Mouse (Mus musculus) forebrain, embryonic 13.5 days (tissue): Measurements from ENCODE around the gene Tubgcp6. TPM values are rescaled to one million over a fixed set of nuclear protein-coding genes. Genes with fewer than 3 reads are reported as not detected.

Source experiments
- ATAC-seq: fragments of 200-750 bp; cut with Nextera tagmentation; 2 replicates; pipeline ENCODE4 v1.8.0; 2017
- H3K27ac ChIP-seq: fragments of 300-500 bp; sonication (generic); 2 replicates; pipeline ENCODE4 v1.5.1; 2015; ENCODE audit warnings: inconsistent platforms, mild to moderate bottlenecking, moderate library complexity
- H3K27me3 ChIP-seq: fragments of 300-500 bp; sonication (generic); 2 replicates; pipeline ENCODE4 v1.6.1; 2015; ENCODE audit warnings: mild to moderate bottlenecking, inconsistent platforms
- H3K36me3 ChIP-seq: fragments of 300-500 bp; sonication (generic); 2 replicates; pipeline ENCODE4 v1.6.1; 2015; ENCODE audit warnings: mild to moderate bottlenecking, inconsistent platforms; ENCODE audit not compliant: poor library complexity, severe bottlenecking
- H3K4me1 ChIP-seq: fragments of 300-500 bp; sonication (generic); 2 replicates; pipeline ENCODE4 v1.6.1; 2015; ENCODE audit warnings: inconsistent platforms
- H3K4me2 ChIP-seq: fragments of 300-500 bp; sonication (generic); 2 replicates; pipeline ENCODE4 v1.6.1; 2015; ENCODE audit warnings: inconsistent platforms, mild to moderate bottlenecking, moderate library complexity
- H3K4me3 ChIP-seq: fragments of 300-500 bp; sonication (generic); 2 replicates; pipeline ENCODE4 v1.5.1; 2015; ENCODE audit warnings: mild to moderate bottlenecking, inconsistent platforms
- H3K9ac ChIP-seq: fragments of 300-500 bp; sonication (generic); 2 replicates; pipeline ENCODE4 v1.6.1; 2015; ENCODE audit warnings: mild to moderate bottlenecking, inconsistent platforms
- H3K9me3 ChIP-seq: fragments of 300-500 bp; sonication (generic); replicated peaks from 2 replicates; pipeline ENCODE4 v1.6.1; 2016; ENCODE audit warnings: inconsistent platforms
- WGBS: fragments of 180-500 bp; shearing (Covaris S2); methylation state at CpG from one replicate; pipeline ENCODE4 v1.1.7; 2015; 5-methylcytosine and 5-hydroxymethylcytosine counted together
- polyA plus RNA-seq: library from polyadenylated mRNA; unstranded; fragments of >200 nt; fragmentation: Nextera tagmentation; extraction: Ambion mirVana; gene quantifications from 2 replicates; pipeline ENCODE4 v1.2.1, GENCODE M21; 2015

Gene Tubgcp6
- 16.8 and 19.8 TPM in 2 replicates for polyA plus RNA-seq

DNA sequence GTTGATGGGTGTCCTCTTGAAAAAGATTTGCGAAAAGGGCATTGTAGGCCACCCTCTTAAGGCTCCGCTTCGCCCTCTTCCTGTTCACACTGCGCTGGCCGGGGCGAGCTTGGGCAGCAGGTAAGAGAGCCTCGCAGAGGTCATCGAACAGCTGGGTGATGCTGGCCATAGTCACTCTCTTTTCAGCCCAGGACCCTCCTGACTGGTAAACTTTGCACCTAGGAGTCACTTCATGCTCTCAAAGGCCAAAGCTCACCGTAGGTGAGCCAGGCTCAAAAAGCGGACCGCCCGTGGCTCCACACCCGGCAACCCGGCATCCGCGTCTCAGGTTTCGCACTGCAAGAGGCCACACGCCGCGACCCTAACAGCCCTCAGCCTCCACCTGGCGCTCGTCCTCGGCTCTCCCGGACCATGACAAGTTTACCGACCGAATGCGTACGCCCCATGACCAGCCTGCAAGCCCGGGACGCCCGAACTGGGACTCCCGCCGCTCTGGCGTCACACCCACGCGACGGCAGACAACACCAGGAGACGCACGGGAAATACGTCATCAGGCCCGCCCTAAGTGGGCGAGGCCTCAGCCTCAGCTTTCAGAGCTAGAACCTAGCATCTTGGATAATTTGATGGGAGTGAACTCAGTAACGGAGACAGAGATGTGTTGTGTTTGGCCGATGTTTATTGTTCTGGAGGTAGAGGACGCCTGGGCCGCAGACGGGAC, at the start of gene Tubgcp6:
Gene Tubgcp6 (minus strand): TSS at position 464 of the 718 bp plus-strand sequence.
- Histone ChIP-seq H3K36me3 (peaks cover 22% of the 10 kb centered on the region), H3K4me1 (peaks cover 50% of the 10 kb centered on the region), H3K4me2 (peak within 1 kb of the TSS; percentile 98), H3K4me3 (peak within 1 kb of the TSS; percentile 92), H3K27ac (peak within 1 kb of the TSS; percentile 84), H3K27me3 (no peaks in the 10 kb centered on the region), H3K9me3 (no peaks in the 10 kb centered on the region), H3K9ac (peak within 1 kb of the TSS; percentile 89)
- peak; percentile 89 for ATAC-seq
- WGBS, result under 1% methylated on average over 47 of the region's 47 CpGs

DNA sequence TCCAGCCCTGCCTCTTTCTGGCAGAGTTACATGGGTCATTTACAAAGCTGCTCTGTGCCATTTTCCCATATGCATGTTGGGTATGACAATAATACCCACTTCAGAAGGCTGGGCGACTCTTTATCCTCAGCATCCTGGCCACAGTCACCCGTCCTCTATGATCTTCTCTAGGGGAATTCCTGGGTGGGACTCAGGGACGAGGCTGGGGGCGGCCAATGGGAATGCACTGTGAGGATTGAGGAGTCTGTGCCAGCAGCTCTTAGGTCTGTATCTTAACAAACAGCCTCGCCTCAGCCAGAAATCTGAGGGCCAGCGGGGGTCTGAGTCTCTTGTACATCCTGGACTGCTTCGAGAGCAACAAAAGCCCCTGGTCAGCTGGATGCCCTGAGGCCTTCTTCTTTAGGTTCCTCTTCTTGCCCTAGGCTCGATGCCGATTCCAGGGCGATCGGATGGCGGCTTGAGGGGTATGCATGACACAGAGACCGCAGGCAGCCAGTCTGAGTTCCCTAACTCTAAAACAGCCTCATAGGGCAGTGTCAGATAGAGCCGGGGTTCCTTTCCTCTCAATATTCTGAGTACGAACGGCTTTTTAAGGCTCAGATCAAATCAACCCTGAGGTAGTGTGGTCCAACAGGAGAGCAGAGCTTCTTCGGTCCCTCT, 49.5 kb upstream of the Tubgcp6 start:
- peaks cover 32% of the 10 kb centered on the region for H3K36me3 ChIP-seq
- H3K4me3 ChIP-seq, result peak overlapping the region; percentile 56
- H3K9me3 ChIP-seq, result no peaks in the 10 kb centered on the region
- peak overlapping the region; percentile 90 for H3K27ac ChIP-seq
- H3K27me3 ChIP-seq, result no peaks in the 10 kb centered on the region
- peak overlapping the region; percentile 99 for H3K4me2 ChIP-seq
- no peak for ATAC-seq
- WGBS, result 15% methylated on average over 17 of the region's 17 CpGs
- H3K4me1 ChIP-seq, result peaks cover 85% of the 10 kb centered on the region
- peak overlapping the region; percentile 73 for H3K9ac ChIP-seq

DNA sequence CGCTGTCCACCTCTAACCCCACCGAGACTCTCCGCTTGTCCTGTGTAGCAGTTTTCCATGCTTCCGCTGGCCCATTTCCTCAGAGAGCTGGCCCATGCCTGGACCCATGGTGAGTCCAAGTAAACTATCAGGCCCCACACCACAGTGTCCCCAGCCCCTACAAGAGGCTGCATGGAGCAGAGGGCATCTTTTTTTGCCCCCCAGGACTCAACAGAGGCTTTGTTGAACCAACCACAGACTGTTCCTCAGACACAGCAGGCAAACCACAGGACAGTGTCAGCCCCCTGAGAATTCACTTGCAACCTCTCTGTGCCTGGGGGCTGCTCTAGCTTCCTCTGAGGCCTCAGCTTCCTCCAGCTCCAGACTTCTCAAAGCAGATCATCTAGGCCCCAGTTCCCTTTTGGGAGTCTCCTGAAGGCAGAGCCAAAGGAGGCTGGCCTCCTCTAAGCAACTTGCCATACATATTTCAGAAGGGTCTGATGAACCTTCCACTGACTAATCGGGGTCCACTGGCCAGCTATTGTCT, 48.7 kb upstream of the Tubgcp6 start:
- no peak overlapping the region for H3K4me3 ChIP-seq
- 95% methylated on average over 5 of the region's 5 CpGs for WGBS
- no peaks in the 10 kb centered on the region for H3K27me3 ChIP-seq
- H3K9me3 ChIP-seq, result no peaks in the 10 kb centered on the region
- peaks cover 77% of the 10 kb centered on the region for H3K4me1 ChIP-seq
- peaks cover 40% of the 10 kb centered on the region for H3K36me3 ChIP-seq
- peak overlapping the region; percentile 99; the same call in 1 of the 2 replicates for H3K4me2 ChIP-seq
- no peak for ATAC-seq
- H3K27ac ChIP-seq, result no peak overlapping the region
- no peak overlapping the region for H3K9ac ChIP-seq

DNA sequence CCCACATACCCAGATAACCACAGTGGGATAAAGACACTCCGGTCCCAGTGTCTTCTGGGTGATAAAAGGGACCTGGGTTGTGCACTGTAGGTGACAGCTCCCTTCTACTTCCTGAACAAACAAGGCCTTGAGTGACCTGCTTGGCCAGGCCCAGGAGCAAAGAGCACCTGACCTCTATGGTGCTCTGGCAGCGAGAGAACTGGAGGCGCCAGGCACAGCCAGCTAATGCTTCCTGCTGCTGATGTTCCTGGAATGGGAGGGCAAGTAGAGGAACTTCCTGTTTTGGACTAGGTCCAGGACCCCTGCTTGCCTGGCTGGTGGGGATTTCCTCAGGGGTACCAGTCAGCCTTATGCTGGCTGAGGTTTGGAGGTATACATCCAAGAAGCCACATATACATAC, 47.2 kb upstream of the Tubgcp6 start:
- WGBS, result 73% methylated on average over 3 of the region's 3 CpGs
- Histone ChIP-seq H3K4me3 (no peak overlapping the region), H3K27me3 (no peaks in the 10 kb centered on the region), H3K9ac (0 out of 2 replicates have a peak overlapping the region, but pooled peaks have one; percentile 27), H3K4me2 (no peak overlapping the region), H3K9me3 (no peaks in the 10 kb centered on the region), H3K4me1 (peaks cover 62% of the 10 kb centered on the region), H3K36me3 (peaks cover 55% of the 10 kb centered on the region), H3K27ac (peak overlapping the region; percentile 41)
- ATAC-seq, result no peak

DNA sequence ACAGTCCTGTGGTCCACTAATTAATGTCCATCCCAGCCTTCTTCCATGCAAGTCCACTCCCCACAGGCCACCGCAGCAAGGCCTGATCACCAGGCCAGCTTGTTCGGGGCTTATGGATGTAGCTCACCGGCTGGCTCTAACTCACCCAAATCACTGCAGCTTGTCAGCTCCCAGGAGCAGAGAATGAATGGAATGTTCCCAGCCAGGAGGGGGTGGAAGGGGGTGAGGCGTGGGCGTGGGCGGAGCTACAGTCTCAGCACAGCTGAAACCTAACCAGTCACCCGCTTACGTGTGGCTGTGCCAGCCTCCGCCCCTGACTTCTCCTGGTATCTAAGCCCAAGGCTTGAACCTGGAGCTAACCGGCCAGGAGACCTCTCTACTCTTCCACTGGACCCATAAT, 46.5 kb upstream of the Tubgcp6 start:
- Histone ChIP-seq H3K4me2 (peak overlapping the region; percentile 15; the same call in 1 of the 2 replicates), H3K4me3 (no peak overlapping the region), H3K9ac (peak overlapping the region; percentile 27; the same call in 1 of the 2 replicates), H3K27ac (peak overlapping the region; percentile 60; the same call in 1 of the 2 replicates), H3K9me3 (no peaks in the 10 kb centered on the region), H3K36me3 (peaks cover 61% of the 10 kb centered on the region), H3K4me1 (peaks cover 56% of the 10 kb centered on the region), H3K27me3 (no peaks in the 10 kb centered on the region)
- ATAC-seq, result peak; percentile 71
- WGBS, result 3% methylated on average over 10 of the region's 10 CpGs

GRCm38 (mm10) chr15:89168922-89169321, 46.0 kb upstream of the Tubgcp6 start:
- peak overlapping the region; percentile 27; the same call in 1 of the 2 replicates for H3K9ac ChIP-seq
- 52% methylated on average over 10 of the region's 10 CpGs for WGBS
- ATAC-seq, result no peak
- H3K4me1 ChIP-seq, result peaks cover 50% of the 10 kb centered on the region
- H3K27me3 ChIP-seq, result no peaks in the 10 kb centered on the region
- H3K4me2 ChIP-seq, result peak overlapping the region; percentile 15; the same call in 1 of the 2 replicates
- no peaks in the 10 kb centered on the region for H3K9me3 ChIP-seq
- peaks cover 67% of the 10 kb centered on the region for H3K36me3 ChIP-seq
- peak overlapping the region; percentile 60; the same call in 1 of the 2 replicates for H3K27ac ChIP-seq
- H3K4me3 ChIP-seq, result no peak overlapping the region

- Histone ChIP-seq H3K9ac (no peak overlapping the region), H3K9me3 (no peaks in the 10 kb centered on the region), H3K4me3 (no peak overlapping the region), H3K4me2 (no peak overlapping the region), H3K27ac (no peak overlapping the region), H3K4me1 (peaks cover 18% of the 10 kb centered on the region), H3K27me3 (no peaks in the 10 kb centered on the region), H3K36me3 (peaks cover 96% of the 10 kb centered on the region)
- 94% methylated on average over 12 of the region's 12 CpGs for WGBS
- no peak for ATAC-seq
Measured at GRCm38 (mm10) chr15:89165478-89165877, 42.6 kb upstream of the Tubgcp6 start.

DNA sequence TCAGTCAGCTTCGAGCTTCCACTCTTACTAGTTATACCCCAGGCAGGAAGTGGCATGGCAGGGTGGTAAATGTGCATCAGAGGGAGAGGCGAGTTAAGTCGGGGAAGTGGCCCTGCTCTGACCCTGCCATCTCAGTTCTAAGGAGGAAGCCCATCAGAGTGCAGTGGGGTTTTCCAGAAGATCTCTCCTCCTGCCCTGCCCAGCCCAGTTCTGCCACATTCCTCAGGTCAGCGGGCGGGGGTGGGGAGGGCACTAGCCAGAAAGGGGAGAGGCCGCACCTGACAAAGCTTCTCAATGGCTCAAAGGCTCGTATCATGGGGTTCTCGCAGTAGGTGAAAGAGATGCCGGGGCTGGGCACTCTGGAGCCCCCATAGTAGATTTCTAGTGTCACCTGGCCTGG, 38.5 kb upstream of the Tubgcp6 start:
- ATAC-seq, result no peak
- Histone ChIP-seq H3K4me1 (no peaks in the 10 kb centered on the region), H3K9me3 (no peaks in the 10 kb centered on the region), H3K36me3 (peaks cover 100% of the 10 kb centered on the region), H3K27me3 (no peaks in the 10 kb centered on the region), H3K9ac (no peak overlapping the region), H3K4me3 (no peak overlapping the region), H3K27ac (no peak overlapping the region), H3K4me2 (no peak overlapping the region)
- 95% methylated on average over 9 of the region's 9 CpGs for WGBS

GRCm38 (mm10) chr15:89158516-89158915, 35.6 kb upstream of the Tubgcp6 start:
- no peaks in the 10 kb centered on the region for H3K9me3 ChIP-seq
- H3K4me1 ChIP-seq, result no peaks in the 10 kb centered on the region
- H3K4me3 ChIP-seq, result no peak overlapping the region
- H3K4me2 ChIP-seq, result no peak overlapping the region
- WGBS, result 95% methylated on average over 16 of the region's 16 CpGs
- H3K27me3 ChIP-seq, result no peaks in the 10 kb centered on the region
- H3K27ac ChIP-seq, result no peak overlapping the region
- peaks cover 100% of the 10 kb centered on the region for H3K36me3 ChIP-seq
- H3K9ac ChIP-seq, result no peak overlapping the region
- no peak for ATAC-seq

DNA sequence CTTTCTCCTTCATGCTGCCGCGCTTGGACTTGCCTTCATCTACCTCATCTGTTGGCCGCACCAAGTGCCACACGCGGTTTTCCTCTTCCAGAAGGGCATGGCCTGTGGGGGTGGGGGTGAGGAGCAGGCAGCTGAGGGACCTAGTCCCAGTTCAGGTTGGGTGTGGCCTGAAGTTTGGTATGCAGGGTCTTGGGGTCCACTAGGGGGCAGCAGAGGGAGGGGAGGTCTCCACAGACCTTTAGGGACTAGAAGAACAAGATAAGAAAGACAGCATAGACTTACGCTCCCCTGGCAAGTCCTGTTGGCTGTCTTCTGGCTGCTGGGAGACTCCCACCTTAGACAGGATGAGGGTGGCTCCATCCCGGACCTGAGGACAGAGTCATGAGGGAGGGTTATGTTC, 35.0 kb upstream of the Tubgcp6 start:
- Histone ChIP-seq H3K27ac (no peak overlapping the region), H3K36me3 (peaks cover 98% of the 10 kb centered on the region), H3K27me3 (no peaks in the 10 kb centered on the region), H3K9me3 (no peaks in the 10 kb centered on the region), H3K4me1 (no peaks in the 10 kb centered on the region), H3K9ac (no peak overlapping the region), H3K4me3 (no peak overlapping the region), H3K4me2 (no peak overlapping the region)
- peak; percentile 27; the same call in 1 of the 2 replicates for ATAC-seq
- WGBS, result 65% methylated on average over 7 of the region's 7 CpGs

DNA sequence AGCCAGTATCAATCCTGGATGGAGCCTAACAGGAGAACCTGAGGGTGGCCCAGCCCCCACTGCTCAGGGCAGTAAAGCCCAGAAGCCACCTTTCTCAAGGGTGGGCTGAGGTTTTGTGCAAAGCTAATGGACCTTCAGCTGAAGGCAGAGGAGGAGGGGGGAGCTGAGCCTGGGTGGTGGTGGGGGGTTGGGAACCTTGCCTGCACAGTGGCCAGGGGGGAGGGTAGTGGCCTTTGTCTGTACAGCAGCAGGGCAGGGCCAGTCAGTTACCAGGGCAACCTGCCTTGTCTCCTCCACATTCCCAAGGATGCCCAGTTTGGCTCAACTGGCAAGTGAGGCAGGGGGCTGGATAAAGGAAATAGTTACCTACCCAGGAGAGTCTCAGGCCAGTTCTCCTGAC, 29.4 kb upstream of the Tubgcp6 start:
- H3K4me2 ChIP-seq, result peak overlapping the region; percentile 16; the same call in 1 of the 2 replicates
- ATAC-seq, result peak; percentile 22; the same call in 1 of the 2 replicates
- H3K4me3 ChIP-seq, result no peak overlapping the region
- H3K27ac ChIP-seq, result peak overlapping the region; percentile 53
- no peaks in the 10 kb centered on the region for H3K27me3 ChIP-seq
- peaks cover 41% of the 10 kb centered on the region for H3K36me3 ChIP-seq
- peaks cover 36% of the 10 kb centered on the region for H3K4me1 ChIP-seq
- no peaks in the 10 kb centered on the region for H3K9me3 ChIP-seq
- peak overlapping the region; percentile 14; the same call in 1 of the 2 replicates for H3K9ac ChIP-seq

GRCm38 (mm10) chr15:89150041-89150390, 27.1 kb upstream of the Tubgcp6 start:
- 2% methylated on average over 13 of the region's 13 CpGs for WGBS
- H3K27me3 ChIP-seq, result no peaks in the 10 kb centered on the region
- peak overlapping the region; percentile 89; the same call in 1 of the 2 replicates for H3K27ac ChIP-seq
- H3K4me1 ChIP-seq, result peaks cover 50% of the 10 kb centered on the region
- H3K9ac ChIP-seq, result peak overlapping the region; percentile 88
- no peaks in the 10 kb centered on the region for H3K9me3 ChIP-seq
- no peak for ATAC-seq
- peak overlapping the region; percentile 78 for H3K4me2 ChIP-seq
- peak overlapping the region; percentile 75 for H3K4me3 ChIP-seq
- peaks cover 30% of the 10 kb centered on the region for H3K36me3 ChIP-seq
